Mouse (Mus musculus) liver, embryonic 14.5 days (tissue): Measurements from ENCODE around the gene Apoa4.

ENCODE experiments used
- CTCF ChIP-seq: IDR thresholded peaks from 2 replicates; pipeline ENCODE4 v1.5.1; 2016; ENCODE audit warnings: antibody characterized with exemption, low read depth, control low read depth
- EP300 ChIP-seq: IDR thresholded peaks from 2 replicates; pipeline ENCODE4 v1.6.1; 2016; ENCODE audit warnings: antibody characterized with exemption, low read depth

DNA sequence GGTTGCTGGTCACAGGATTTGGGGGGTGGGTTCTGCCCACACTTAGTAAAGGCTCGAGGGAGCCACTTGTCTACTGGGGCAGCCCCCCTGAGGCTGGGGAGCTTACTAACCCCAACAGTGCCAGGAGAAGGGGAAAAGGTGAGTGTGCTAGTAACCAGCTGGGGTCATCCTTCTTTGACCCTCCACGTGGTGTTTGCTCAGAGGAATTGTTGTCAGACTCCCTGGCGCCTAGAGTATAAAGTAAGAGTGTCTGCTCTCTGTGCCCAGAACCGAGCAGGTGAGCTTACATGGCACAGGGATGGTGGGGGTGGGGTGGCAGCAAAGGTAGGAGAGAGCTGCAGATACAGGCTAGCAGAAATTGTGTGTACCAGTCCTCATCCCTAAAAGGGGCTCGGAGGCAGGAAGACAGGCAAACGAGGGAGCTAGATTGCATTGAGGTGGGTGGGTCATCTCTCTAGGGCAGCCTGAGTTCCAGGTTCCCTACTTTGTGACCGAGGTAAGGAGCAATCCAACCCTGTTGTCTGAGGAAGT, 27.9 kb downstream of the Apoa4 start, which contains the start of gene Apoa5:
- TF ChIP-seq CTCF, result no peak
- TF ChIP-seq EP300, result no peak
